Mouse (Mus musculus) erythroid progenitor cell, adult 5-6 weeks (primary cell): ENCODE data around the gene Pde7b. TPM values are rescaled to one million over a fixed set of nuclear protein-coding genes. Genes with fewer than 3 reads are reported as not detected.
A peak's percentile ranks its signal among the peaks of the same experiment; 100 is the strongest.

Experiments
- ATAC-seq: replicated peaks from 2 replicates; pipeline ENCODE4 v1.8.0; 2016; ENCODE audit warnings: moderate number of reproducible peaks, mild to moderate bottlenecking, moderate TSS enrichment, inconsistent platforms; ENCODE audit not compliant: poor library complexity, low FRiP score, severe bottlenecking
- total RNA-seq, 2 experiments: library from RNA; stranded (forward) in 1 of 2; stranded (reverse) in 1 of 2; fragments of 150-400 nt in 1 of 2; fragments of 186-747, 209-891 nt in 1 of 2; gene quantifications; 2 replicates each; pipeline versions ENCODE4 v1.2.3 to v1.2.4; 2015 to 2017; ENCODE audit warnings: low replicate concordance in 2 of 2

Pde7b gene
- total RNA-seq, 2 experiments from 2014 or later = not detected

- no peak for ATAC-seq
These were observed 330.1 kb downstream of the Pde7b start for GRCm38 (mm10) chr10:20394815-20395214.

- no peak for ATAC-seq
These were observed 334.3 kb downstream of the Pde7b start for GRCm38 (mm10) chr10:20390568-20390967.

GRCm38 (mm10) chr10:20382807-20383419, 342.0 kb downstream of the Pde7b start:
- ATAC-seq = no peak

- no peak for ATAC-seq
These were observed 343.5 kb downstream of the Pde7b start for GRCm38 (mm10) chr10:20381352-20381751.

- no peak for ATAC-seq
These were observed 344.1 kb downstream of the Pde7b start for GRCm38 (mm10) chr10:20380798-20381197.

- no peak for ATAC-seq
These were observed 345.7 kb downstream of the Pde7b start for GRCm38 (mm10) chr10:20379071-20379735.

- ATAC-seq = no peak
These were observed 347.3 kb downstream of the Pde7b start for GRCm38 (mm10) chr10:20377621-20378020.

GRCm38 (mm10) chr10:20372046-20372445, 352.8 kb downstream of the Pde7b start:
- ATAC-seq = no peak

GRCm38 (mm10) chr10:20362450-20363118, 362.3 kb downstream of the Pde7b start:
- no peak for ATAC-seq

GRCm38 (mm10) chr10:20361542-20362449, 363.1 kb downstream of the Pde7b start:
- peak; percentile 78 for ATAC-seq

- ATAC-seq = no peak
These were observed 376.0 kb downstream of the Pde7b start for GRCm38 (mm10) chr10:20348894-20349293.

Other genes starting within 250 kb of the Pde7b start
- gene Ahi1, start 227.5 kb upstream of the Pde7b start, total RNA-seq (2015; ENCODE audit: low replicate concordance) = 29.9 and 50.7 TPM in 2 replicates
- gene Ahi1, start 227.5 kb upstream of the Pde7b start, total RNA-seq (2017; ENCODE audit: low replicate concordance) = 32.0 and 37.4 TPM in 2 replicates